Mouse (Mus musculus) megakaryocyte-erythroid progenitor cell, adult 5-6 weeks (primary cell): ENCODE measurements at regions not wholly inside any gene's neighbourhood (a gene's known extent, or its start where the extent isn't known, plus 50 kb on each side); places are given as distances from the start of the nearest gene placed in this dataset.

ENCODE experiments used
- ATAC-seq: replicated peaks from 2 replicates; pipeline ENCODE4 v1.8.0; 2016; ENCODE audit warnings: mild to moderate bottlenecking, inconsistent platforms; ENCODE audit not compliant: severe bottlenecking, poor library complexity, low FRiP score, low TSS enrichment

GRCm38 (mm10) chr8:128183081-128183480, 175.3 kb upstream of the Nrp1 start:
- no peak for ATAC-seq

GRCm38 (mm10) chr8:128188321-128188720, 170.1 kb upstream of the Nrp1 start:
- no peak for ATAC-seq

- ATAC-seq = no peak
Observed at GRCm38 (mm10) chr8:128193293-128193887, 165.0 kb upstream of the Nrp1 start.

GRCm38 (mm10) chr8:128200815-128201214, 157.6 kb upstream of the Nrp1 start:
- no peak for ATAC-seq

GRCm38 (mm10) chr8:128201635-128202034, 156.8 kb upstream of the Nrp1 start:
- no peak for ATAC-seq

GRCm38 (mm10) chr8:128202158-128202886, 156.1 kb upstream of the Nrp1 start:
- ATAC-seq = no peak

- no peak for ATAC-seq
Observed at GRCm38 (mm10) chr8:128204803-128205202, 153.6 kb upstream of the Nrp1 start.

- ATAC-seq = no peak
Observed at GRCm38 (mm10) chr8:128207138-128207537, 151.3 kb upstream of the Nrp1 start.

GRCm38 (mm10) chr8:128210761-128211160, 147.6 kb upstream of the Nrp1 start:
- ATAC-seq = no peak

- ATAC-seq = no peak
Observed at GRCm38 (mm10) chr8:128212223-128212622, 146.2 kb upstream of the Nrp1 start.

- no peak for ATAC-seq
Observed at GRCm38 (mm10) chr8:128214256-128214655, 144.1 kb upstream of the Nrp1 start.

GRCm38 (mm10) chr8:128218886-128219285, 139.5 kb upstream of the Nrp1 start:
- ATAC-seq = no peak

- ATAC-seq = no peak
Observed at GRCm38 (mm10) chr8:128219539-128219938, 138.9 kb upstream of the Nrp1 start.

- ATAC-seq = no peak
Observed at GRCm38 (mm10) chr8:128223092-128223491, 135.3 kb upstream of the Nrp1 start.

- no peak for ATAC-seq
Observed at GRCm38 (mm10) chr8:128223522-128223921, 134.9 kb upstream of the Nrp1 start.

- no peak for ATAC-seq
Observed at GRCm38 (mm10) chr8:128225123-128225522, 133.3 kb upstream of the Nrp1 start.

- ATAC-seq = no peak
Observed at GRCm38 (mm10) chr8:128235071-128235470, 123.3 kb upstream of the Nrp1 start.

GRCm38 (mm10) chr8:128235527-128235926, 122.9 kb upstream of the Nrp1 start:
- no peak for ATAC-seq

- ATAC-seq = no peak
Observed at GRCm38 (mm10) chr8:128236097-128236496, 122.3 kb upstream of the Nrp1 start.

GRCm38 (mm10) chr8:128238948-128239347, 119.5 kb upstream of the Nrp1 start:
- no peak for ATAC-seq

GRCm38 (mm10) chr8:128239783-128240182, 118.6 kb upstream of the Nrp1 start:
- no peak for ATAC-seq
